Mouse (Mus musculus): Measurements from ENCODE around the gene Bid. TPM values are rescaled to one million over a fixed set of nuclear protein-coding genes. Genes with fewer than 3 reads are reported as not detected.

The Bid gene
- total and polyA plus RNA-seq, 3 experiments: 28.2 to 50.2 TPM; not detected in 1

- H3K4me1 ChIP-seq (ENCODE audit: control insufficient read depth in 1 of 2, insufficient read depth in 2 of 2, low read length in 2 of 2): no peaks in the 10 kb centered on the region
- H3K9me3 ChIP-seq (replicated peaks; ENCODE audit: insufficient read depth, low read length): no peaks in the 10 kb centered on the region
- H3K27me3 ChIP-seq (ENCODE audit: control insufficient read depth in 1 of 2, insufficient read depth in 2 of 2, low read length in 2 of 2): no peaks in the 10 kb centered on the region
- no peaks in the 10 kb centered on the region for H3K36me3 ChIP-seq (ENCODE audit: control insufficient read depth in 1 of 2, insufficient read depth in 2 of 2, low read length in 2 of 2)
- H3K27ac ChIP-seq (ENCODE audit: control insufficient read depth, low read depth, low read length): no peak overlapping the region
- no peaks in the 10 kb centered on the region for H3K79me2 ChIP-seq (ENCODE audit: control insufficient read depth, insufficient read depth, low read length, poor library complexity)
- no peak overlapping the region for H3K4me3 ChIP-seq (ENCODE audit: control insufficient read depth in 1 of 2, insufficient read depth in 1 of 2, low read depth in 2 of 2, low read length in 2 of 2)
- DNase-seq (ENCODE audit: low read depth, low spot score): no peak
- no peak for TF ChIP-seq TCF12 (IDR thresholded peaks at IDR 0.05; ENCODE audit: low read depth, low read length)
- TF ChIP-seq MEF2A (IDR thresholded peaks at IDR 0.05; ENCODE audit: extremely low read depth, insufficient replicate concordance, low read depth, low read length, poor library complexity, severe bottlenecking): no peak
- no peak for TF ChIP-seq ETS1 (IDR thresholded peaks at IDR 0.05; ENCODE audit: low read depth, low read length)
- TF ChIP-seq TBP (IDR thresholded peaks at IDR 0.05; ENCODE audit: low read depth, low read length): no peak
- no peak for TF ChIP-seq CHD2 (IDR thresholded peaks at IDR 0.05; ENCODE audit: low read length)
- no peak for TF ChIP-seq POLR2AphosphoS5 (IDR thresholded peaks at IDR 0.05; ENCODE audit: borderline replicate concordance, low read depth, low read length)
- no peak for TF ChIP-seq HCFC1 (IDR thresholded peaks at IDR 0.05; ENCODE audit: low read depth, low read length)
- no peak for TF ChIP-seq SIN3A (IDR thresholded peaks at IDR 0.05; ENCODE audit: low read length)
- no peak for TF ChIP-seq ZC3H11A (IDR thresholded peaks at IDR 0.05; ENCODE audit: low read depth, low read length)
- TF ChIP-seq E2F4 (IDR thresholded peaks at IDR 0.05; ENCODE audit: borderline replicate concordance, low read depth, low read length): no peak
- no peak for TF ChIP-seq UBTF (IDR thresholded peaks at IDR 0.05; ENCODE audit: borderline replicate concordance, insufficient read depth, low read depth, low read length)
- no peak for TF ChIP-seq RAD21 (IDR thresholded peaks at IDR 0.05; ENCODE audit: low read depth, low read length)
- no peak for TF ChIP-seq ELF1 (IDR thresholded peaks at IDR 0.05; ENCODE audit: low read depth, low read length)
- no peak overlapping the region for H3K9ac ChIP-seq (ENCODE audit: control insufficient read depth, low read depth, low read length, poor library complexity, severe bottlenecking)
Observed at GRCm38 (mm10) chr6:120943079-120943478, 26.4 kb upstream of the Bid start.

- Histone ChIP-seq H3K27me3 (ENCODE audit: control insufficient read depth in 1 of 2, insufficient read depth in 2 of 2, low read length in 2 of 2) (no peaks in the 10 kb centered on the region), H3K4me3 (ENCODE audit: control insufficient read depth in 1 of 2, insufficient read depth in 1 of 2, low read depth in 2 of 2, low read length in 2 of 2) (no peak overlapping the region), H3K27ac (ENCODE audit: control insufficient read depth, low read depth, low read length) (no peak overlapping the region)
Observed at GRCm38 (mm10) chr6:120941575-120941974, 24.9 kb upstream of the Bid start.

GRCm38 (mm10) chr6:120941084-120941481 is 24.4 kb upstream of the Bid start:
- Histone ChIP-seq H3K79me2 (ENCODE audit: control insufficient read depth, insufficient read depth, low read length, poor library complexity) (no peaks in the 10 kb centered on the region), H3K27ac (ENCODE audit: control insufficient read depth, low read depth, low read length) (no peak overlapping the region), H3K4me1 (ENCODE audit: control insufficient read depth in 1 of 2, insufficient read depth in 2 of 2, low read length in 2 of 2) (no peaks in the 10 kb centered on the region), H3K9ac (ENCODE audit: control insufficient read depth, low read depth, low read length, poor library complexity, severe bottlenecking) (no peak overlapping the region), H3K36me3 (ENCODE audit: control insufficient read depth in 1 of 2, insufficient read depth in 2 of 2, low read length in 2 of 2) (no peaks in the 10 kb centered on the region), H3K9me3 (replicated peaks; ENCODE audit: insufficient read depth, low read length) (no peaks in the 10 kb centered on the region), H3K4me3 (ENCODE audit: control insufficient read depth in 1 of 2, insufficient read depth in 1 of 2, low read depth in 2 of 2, low read length in 2 of 2) (no peak overlapping the region), H3K27me3 (ENCODE audit: control insufficient read depth in 1 of 2, insufficient read depth in 2 of 2, low read length in 2 of 2) (no peaks in the 10 kb centered on the region)
- TF ChIP-seq MAFK (IDR thresholded peaks at IDR 0.05; ENCODE audit: borderline replicate concordance, low read depth, low read length) (no peak), NRF1 (IDR thresholded peaks at IDR 0.05; ENCODE audit: insufficient read depth, low read depth, low read length, poor library complexity, severe bottlenecking) (no peak), ZKSCAN1 (IDR thresholded peaks at IDR 0.05; ENCODE audit: low read depth, low read length) (no peak), TCF12 (IDR thresholded peaks at IDR 0.05; ENCODE audit: low read depth, low read length) (no peak), MXI1 (IDR thresholded peaks at IDR 0.05; ENCODE audit: low read depth, low read length) (no peak), USF1 (IDR thresholded peaks at IDR 0.05; ENCODE audit: low read depth, low read length) (no peak), ZMIZ1 (IDR thresholded peaks at IDR 0.05; ENCODE audit: low read depth, low read length) (no peak), POLR2AphosphoS5 (IDR thresholded peaks at IDR 0.05; ENCODE audit: borderline replicate concordance, low read depth, low read length) (no peak), MYC (IDR thresholded peaks at IDR 0.05; ENCODE audit: low read depth, low read length) (no peak), MYB (IDR thresholded peaks at IDR 0.05; ENCODE audit: low read depth, low read length) (no peak), SIN3A (IDR thresholded peaks at IDR 0.05; ENCODE audit: low read length) (no peak), TAL1 (IDR thresholded peaks at IDR 0.05; ENCODE audit: low read length) (no peak), RAD21 (IDR thresholded peaks at IDR 0.05; ENCODE audit: low read depth, low read length) (no peak), JUND (IDR thresholded peaks at IDR 0.05; ENCODE audit: low read depth, low read length) (no peak), UBTF (IDR thresholded peaks at IDR 0.05; ENCODE audit: borderline replicate concordance, insufficient read depth, low read depth, low read length) (no peak), ZC3H11A (IDR thresholded peaks at IDR 0.05; ENCODE audit: low read depth, low read length) (no peak)
- DNase-seq (ENCODE audit: low read depth, low spot score): no peak

More at GRCm38 (mm10) chr6:120941575-120941974, 24.9 kb upstream of the Bid start:
- no peak for TF ChIP-seq ZNF384 (IDR thresholded peaks at IDR 0.05; ENCODE audit: low read depth, low read length)
- no peak for TF ChIP-seq TAL1 (IDR thresholded peaks at IDR 0.05; ENCODE audit: low read length)
- DNase-seq (ENCODE audit: low read depth, low spot score): no peak
- Histone ChIP-seq H3K9ac (ENCODE audit: control insufficient read depth, low read depth, low read length, poor library complexity, severe bottlenecking) (no peak overlapping the region), H3K4me1 (ENCODE audit: control insufficient read depth in 1 of 2, insufficient read depth in 2 of 2, low read length in 2 of 2) (no peaks in the 10 kb centered on the region), H3K79me2 (ENCODE audit: control insufficient read depth, insufficient read depth, low read length, poor library complexity) (no peaks in the 10 kb centered on the region), H3K36me3 (ENCODE audit: control insufficient read depth in 1 of 2, insufficient read depth in 2 of 2, low read length in 2 of 2) (no peaks in the 10 kb centered on the region), H3K9me3 (replicated peaks; ENCODE audit: insufficient read depth, low read length) (no peaks in the 10 kb centered on the region)

Measured in MEL (cell line).